Mouse (Mus musculus) cerebellum, adult 11-12 months (tissue): Measurements from ENCODE around the gene Cdkn3.
A peak's percentile ranks its signal among the peaks of the same experiment; 100 is the strongest.
"Not testable (repeated sequence)": the region's sequence is repeated elsewhere in the genome, so short reads cannot be mapped to it uniquely, and the experiment has no call there.

Source experiments
- DNase-seq: peaks from one replicate; pipeline ENCODE4 v3.0.0; 2022

Cdkn3 gene

GRCm38 (mm10) chr14:46785247-46785646, 24.9 kb downstream of the Cdkn3 start:
- no peak for DNase-seq

- DNase-seq, result no peak
Observed at GRCm38 (mm10) chr14:46787454-46787786, 27.1 kb downstream of the Cdkn3 start.

GRCm38 (mm10) chr14:46787787-46788504, 27.6 kb downstream of the Cdkn3 start, which contains the start of gene Cnih1:
Cnih1 (minus strand) TSS chr14:46788411.
- peak; percentile 88 for DNase-seq

GRCm38 (mm10) chr14:46788505-46788901, 28.2 kb downstream of the Cdkn3 start:
- DNase-seq, result peak; percentile 16

- DNase-seq, result no peak
Observed at GRCm38 (mm10) chr14:46790303-46790702, 30.0 kb downstream of the Cdkn3 start.

GRCm38 (mm10) chr14:46790723-46791122, 30.4 kb downstream of the Cdkn3 start:
- DNase-seq, result no peak

GRCm38 (mm10) chr14:46794157-46794556, 33.8 kb downstream of the Cdkn3 start:
- no peak for DNase-seq

GRCm38 (mm10) chr14:46800684-46801345, 40.5 kb downstream of the Cdkn3 start:
- no peak for DNase-seq

- no peak for DNase-seq
Observed at GRCm38 (mm10) chr14:46803259-46803658, 42.9 kb downstream of the Cdkn3 start.

GRCm38 (mm10) chr14:46803791-46804190, 43.5 kb downstream of the Cdkn3 start:
- no peak for DNase-seq

GRCm38 (mm10) chr14:46806186-46806585, 45.8 kb downstream of the Cdkn3 start:
- no peak for DNase-seq

- DNase-seq, result no peak
Observed at GRCm38 (mm10) chr14:46807927-46808326, 47.6 kb downstream of the Cdkn3 start.

GRCm38 (mm10) chr14:46815640-46816039, 55.3 kb downstream of the Cdkn3 start:
- DNase-seq, result no peak

- no peak for DNase-seq
Observed at GRCm38 (mm10) chr14:46816916-46817622, 56.7 kb downstream of the Cdkn3 start.

- DNase-seq, result no peak
Observed at GRCm38 (mm10) chr14:46818743-46819142, 58.4 kb downstream of the Cdkn3 start.

GRCm38 (mm10) chr14:46819961-46820360, 59.6 kb downstream of the Cdkn3 start:
- DNase-seq, result not testable (repeated sequence)
